Mouse (Mus musculus) frontal cortex, postnatal 14 days (tissue): ENCODE results near the gene Sec61b.
A peak's percentile ranks its signal among the peaks of the same experiment; 100 is the strongest.

Experiments used
- DNase-seq, 2 experiments: peaks; one replicate each; pipeline ENCODE4 v3.0.0; 2022; ENCODE audit warnings: low spot score in 2 of 2

The Sec61b gene

DNA sequence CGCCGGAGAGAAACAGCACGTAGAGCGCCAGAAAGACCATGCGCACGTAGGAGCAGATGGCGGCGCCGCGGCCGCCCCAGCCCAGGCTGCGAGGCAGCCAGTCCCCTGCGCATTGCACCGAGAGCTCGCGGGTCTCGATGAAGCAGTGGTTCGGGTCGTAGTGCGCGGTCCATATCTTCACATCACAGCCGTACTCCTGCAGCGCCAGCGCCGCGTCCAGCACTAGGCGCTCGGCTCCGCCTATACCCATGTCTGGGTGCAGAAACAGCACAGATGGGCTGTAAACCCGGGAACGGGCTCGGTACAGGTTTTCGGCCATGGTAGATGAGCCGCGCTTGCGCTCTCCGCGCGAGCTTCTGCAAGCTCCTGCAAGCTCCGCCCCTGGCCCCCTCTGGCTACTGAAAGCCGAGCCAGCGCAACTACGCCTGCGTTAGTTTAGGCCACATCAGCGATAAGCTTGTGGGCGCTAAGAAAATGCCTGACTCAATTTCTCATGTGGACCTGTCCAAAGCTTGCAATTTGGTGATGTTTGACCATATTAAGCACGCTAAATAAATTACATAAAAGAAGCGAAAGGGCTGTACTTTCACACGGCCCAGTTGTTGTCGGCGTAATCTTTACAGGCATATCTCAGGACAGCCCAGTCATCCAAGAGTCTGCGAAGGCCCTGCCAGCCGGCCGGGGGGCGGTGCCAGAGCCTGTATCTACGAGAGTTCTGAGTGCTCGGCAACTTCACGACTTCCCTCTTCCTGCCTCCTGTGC is at the start of gene Sec61b, which contains the start of gene Alg2:
TSS of gene Sec61b (plus strand) at position 691 of the 762 bp plus-strand sequence.
TSS of gene Alg2 (minus strand) at position 366 of the 762 bp plus-strand sequence.
- peak; percentile 94 to 95 for DNase-seq

DNA sequence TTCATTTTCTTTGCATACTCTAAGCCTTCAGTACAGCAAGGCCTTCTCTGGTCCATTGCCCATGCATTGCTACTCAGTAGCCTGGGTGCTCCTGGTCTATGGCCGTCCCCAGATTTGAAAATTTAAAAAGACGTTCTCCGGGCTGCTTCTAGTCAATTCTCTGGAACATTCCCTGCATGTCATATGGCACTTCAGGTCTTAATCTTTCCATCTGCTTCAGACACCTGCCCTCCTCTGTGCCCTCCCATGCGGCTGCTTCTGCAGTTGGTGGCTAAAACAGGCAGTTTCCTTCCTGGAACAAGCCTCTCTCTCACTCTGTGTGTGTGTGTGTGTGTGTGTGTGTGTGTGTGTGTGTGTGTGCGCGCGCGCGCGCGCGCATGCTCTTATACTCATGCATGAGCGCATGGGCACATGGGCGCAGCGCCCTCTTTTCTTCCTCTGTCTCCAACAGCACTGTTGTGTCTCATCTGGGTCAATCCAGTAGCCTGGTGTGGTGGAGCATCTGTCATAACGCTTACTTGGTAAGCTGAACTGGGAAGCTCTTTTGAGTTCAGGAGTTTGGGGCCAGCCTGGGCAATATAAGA is 49.1 kb upstream of the Sec61b start:
- DNase-seq = no peak

GRCm38 (mm10) chr4:47427606-47428005 is 46.9 kb upstream of the Sec61b start:
- DNase-seq = no peak

GRCm38 (mm10) chr4:47430557-47430956 is 43.9 kb upstream of the Sec61b start:
- DNase-seq = no peak

- DNase-seq = no peak
These were observed 43.4 kb upstream of the Sec61b start for GRCm38 (mm10) chr4:47431081-47431480.

GRCm38 (mm10) chr4:47432766-47433165 is 41.7 kb upstream of the Sec61b start:
- no peak for DNase-seq

GRCm38 (mm10) chr4:47435131-47435530 is 39.3 kb upstream of the Sec61b start:
- DNase-seq = no peak

GRCm38 (mm10) chr4:47435566-47436360 is 38.7 kb upstream of the Sec61b start:
- no peak for DNase-seq

GRCm38 (mm10) chr4:47437365-47438340 is 36.8 kb upstream of the Sec61b start:
- peak; percentile 80 to 88 for DNase-seq

GRCm38 (mm10) chr4:47438956-47439355 is 35.5 kb upstream of the Sec61b start:
- no peak for DNase-seq

- no peak for DNase-seq
These were observed 33.5 kb upstream of the Sec61b start for GRCm38 (mm10) chr4:47440951-47441350.

GRCm38 (mm10) chr4:47448526-47448925 is 25.9 kb upstream of the Sec61b start:
- DNase-seq = no peak

GRCm38 (mm10) chr4:47449116-47449515 is 25.3 kb upstream of the Sec61b start:
- DNase-seq = no peak

- no peak for DNase-seq
These were observed 24.6 kb upstream of the Sec61b start for GRCm38 (mm10) chr4:47449586-47450522.

- DNase-seq = no peak
These were observed 7.3 kb upstream of the Sec61b start for GRCm38 (mm10) chr4:47467196-47467595.

DNA sequence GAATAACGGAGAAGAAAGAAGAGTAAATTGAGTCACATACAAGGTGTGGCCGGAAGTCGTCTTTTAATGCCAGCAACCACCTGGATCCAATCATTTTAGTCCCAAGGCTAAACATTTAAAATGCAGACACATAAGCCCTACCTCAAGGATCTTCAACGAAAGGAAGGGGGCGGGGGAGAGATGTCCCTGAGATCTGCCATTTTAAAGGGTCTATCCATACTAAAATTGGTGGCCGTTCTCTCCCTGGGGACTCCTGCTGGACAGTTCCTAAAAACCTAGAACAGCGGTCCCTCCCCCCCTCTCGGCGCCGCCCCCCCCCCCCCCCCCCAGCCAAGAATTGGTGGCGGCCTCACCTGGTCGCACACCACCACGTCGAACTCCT is 881 bp upstream of the Sec61b start:
- peak in 1 of 2 experiments; percentile 13 for DNase-seq

DNA sequence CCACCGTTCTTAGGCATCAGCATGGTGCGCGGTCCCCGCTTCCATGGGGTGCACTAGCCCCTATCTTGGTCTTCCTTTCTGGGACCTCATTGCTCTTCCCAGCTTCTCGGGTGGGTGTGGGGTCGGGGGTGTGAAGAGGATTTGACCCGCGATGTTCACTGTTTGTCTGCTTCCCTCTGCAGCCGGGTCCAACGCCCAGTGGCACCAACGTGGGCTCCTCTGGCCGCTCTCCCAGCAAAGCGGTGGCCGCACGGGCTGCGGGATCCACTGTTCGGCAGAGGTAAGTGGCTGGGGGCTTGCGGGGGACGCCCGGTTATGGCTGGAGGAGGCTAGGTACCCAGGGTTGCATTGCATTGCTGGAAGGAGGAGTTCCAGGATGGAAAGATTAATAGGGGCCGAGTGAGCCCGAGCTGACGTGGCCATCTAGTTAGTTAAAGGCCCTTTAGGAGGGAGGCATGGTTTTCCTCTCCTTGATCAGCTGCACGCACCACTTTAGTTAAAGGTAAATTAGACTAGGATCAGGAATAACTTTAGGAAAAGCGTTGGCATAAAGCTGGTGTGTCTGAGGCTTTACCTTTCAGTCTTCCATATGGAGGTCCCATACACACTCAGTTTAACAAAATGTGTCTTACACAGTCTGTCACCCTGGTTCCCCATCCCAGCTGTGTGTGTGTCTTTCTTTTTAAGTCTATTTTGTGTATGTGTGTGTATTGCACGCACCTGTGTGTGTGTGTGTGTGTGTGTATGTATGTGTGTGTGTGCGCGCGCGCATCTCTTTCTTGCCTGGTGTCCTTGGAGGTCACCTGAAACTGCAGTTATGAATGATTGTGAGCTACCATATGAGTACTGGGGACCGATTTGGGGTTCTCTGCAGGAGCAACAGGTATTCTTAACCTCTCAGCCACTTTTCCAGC is 529 bp downstream of the Sec61b start:
- DNase-seq = no peak

DNA sequence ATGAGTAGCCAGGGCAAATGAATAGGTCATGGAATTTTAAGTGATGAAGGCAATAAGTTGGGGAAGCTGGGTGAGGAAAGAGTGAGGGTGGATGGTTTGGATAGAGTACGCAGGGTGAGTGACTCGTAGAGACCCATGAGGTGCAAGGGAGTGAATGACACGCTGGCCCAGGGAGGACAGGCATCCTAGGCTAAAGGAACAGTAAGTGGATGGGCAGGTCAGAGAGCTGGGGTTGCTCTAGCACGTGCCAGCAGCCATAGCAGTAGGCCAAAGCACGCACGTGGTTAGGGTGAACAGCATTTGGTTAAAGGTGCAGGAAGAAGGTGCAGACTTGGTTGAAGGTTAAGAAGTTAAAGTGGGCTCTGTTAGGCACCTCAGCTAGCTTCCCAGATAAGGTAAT is 3.1 kb downstream of the Sec61b start:
- no peak for DNase-seq

DNA sequence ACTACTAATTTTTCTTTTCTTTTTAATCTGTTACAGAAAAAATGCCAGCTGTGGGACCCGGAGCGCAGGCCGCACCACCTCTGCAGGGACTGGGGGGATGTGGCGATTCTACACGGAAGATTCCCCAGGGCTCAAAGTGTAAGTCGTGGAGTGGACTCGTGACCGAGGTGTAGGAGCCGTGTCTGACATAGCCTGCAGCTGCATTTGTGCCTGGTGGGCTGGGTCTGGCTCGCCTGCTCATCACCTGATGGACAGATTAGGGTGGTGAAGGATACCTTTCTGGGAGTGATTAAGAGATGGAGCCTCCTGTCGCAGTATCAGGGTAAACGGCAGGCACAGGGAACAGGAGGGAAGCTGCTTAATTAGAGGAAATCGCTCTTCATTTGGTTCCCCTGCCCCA is 5.6 kb downstream of the Sec61b start:
- no peak for DNase-seq
